Mouse (Mus musculus) intestine, embryonic 15.5 days (tissue): ENCODE measurements around the gene Vps8. TPM values are rescaled to one million over a fixed set of nuclear protein-coding genes. Genes with fewer than 3 reads are reported as not detected.

ENCODE experiments used
- ATAC-seq: fragments of 200-750 bp; cut with Nextera tagmentation; 2 replicates; pipeline ENCODE4 v1.8.0; 2017; ENCODE audit warnings: moderate TSS enrichment, moderate library complexity
- H3K27ac ChIP-seq: fragments of 300-500 bp; sonication (generic); 2 replicates; pipeline ENCODE4 v1.5.1; 2015; ENCODE audit warnings: mild to moderate bottlenecking, inconsistent platforms
- H3K27me3 ChIP-seq: fragments of 300-500 bp; sonication (generic); replicated peaks from 2 replicates; pipeline ENCODE4 v1.6.1; 2015; ENCODE audit warnings: inconsistent platforms
- H3K36me3 ChIP-seq: fragments of 300-500 bp; sonication (generic); 2 replicates; pipeline ENCODE4 v1.6.1; 2015; ENCODE audit warnings: inconsistent platforms
- H3K4me1 ChIP-seq: fragments of 300-500 bp; sonication (generic); replicated peaks from 2 replicates; pipeline ENCODE4 v1.6.1; 2015; ENCODE audit warnings: inconsistent platforms
- H3K4me2 ChIP-seq: fragments of 300-500 bp; sonication (generic); replicated peaks from 2 replicates; pipeline ENCODE4 v1.6.1; 2015; ENCODE audit warnings: mild to moderate bottlenecking, inconsistent platforms
- H3K4me3 ChIP-seq: fragments of 300-500 bp; sonication (generic); replicated peaks from 2 replicates; pipeline ENCODE4 v1.5.1; 2015; ENCODE audit warnings: inconsistent platforms
- H3K9ac ChIP-seq: fragments of 300-500 bp; sonication (generic); 2 replicates; pipeline ENCODE4 v1.6.1; 2015; ENCODE audit warnings: inconsistent platforms
- H3K9me3 ChIP-seq: fragments of 300-500 bp; sonication (generic); 2 replicates; pipeline ENCODE4 v1.6.1; 2016; ENCODE audit warnings: inconsistent platforms
- WGBS: fragments of 180-500 bp; shearing (Covaris S2); methylation state at CpG from one replicate; pipeline ENCODE4 v1.1.7; 2015; 5-methylcytosine and 5-hydroxymethylcytosine counted together
- polyA plus RNA-seq: library from polyadenylated mRNA; unstranded; fragments of >200 nt; fragmentation: Nextera tagmentation; extraction: Ambion mirVana; gene quantifications from 2 replicates; pipeline ENCODE4 v1.2.1, GENCODE M21; 2015

The Vps8 gene
- polyA plus RNA-seq, 1 experiment from 2014 or later = 13.9 TPM

DNA sequence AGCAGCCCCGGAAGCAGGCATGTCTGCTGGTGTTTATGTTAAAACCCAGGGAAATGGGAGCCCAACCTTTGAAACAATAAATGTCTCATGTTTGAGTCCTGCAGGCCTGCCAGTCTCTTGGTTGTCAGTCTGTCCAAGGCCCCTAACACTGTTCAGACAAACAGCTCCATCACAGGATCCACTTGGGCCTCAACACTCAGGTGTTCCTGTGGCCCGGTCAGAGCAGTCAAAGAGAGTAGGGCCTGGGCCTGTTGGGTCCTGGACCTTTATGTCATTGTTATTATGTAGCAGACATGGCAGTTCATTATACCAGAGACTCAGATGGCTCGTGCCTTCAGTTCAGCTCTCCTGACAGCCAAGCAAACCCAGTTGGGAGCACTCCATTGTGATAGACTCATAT, 221.7 kb downstream of the Vps8 start:
- peak overlapping the region; percentile 90 for H3K27ac ChIP-seq
- no peak overlapping the region for H3K4me3 ChIP-seq
- H3K27me3 ChIP-seq = no peaks in the 10 kb centered on the region
- 0 out of 2 replicates have a peak, but pooled peaks cover 4% of the 10 kb centered on the region for H3K36me3 ChIP-seq
- no peaks in the 10 kb centered on the region for H3K9me3 ChIP-seq
- 41% methylated on average over 3 of the region's 3 CpGs for WGBS
- no peak; the same call in 1 of the 2 replicates for ATAC-seq
- H3K9ac ChIP-seq = no peak overlapping the region
- peak overlapping the region; percentile 53 for H3K4me2 ChIP-seq
- H3K4me1 ChIP-seq = peaks cover 27% of the 10 kb centered on the region

DNA sequence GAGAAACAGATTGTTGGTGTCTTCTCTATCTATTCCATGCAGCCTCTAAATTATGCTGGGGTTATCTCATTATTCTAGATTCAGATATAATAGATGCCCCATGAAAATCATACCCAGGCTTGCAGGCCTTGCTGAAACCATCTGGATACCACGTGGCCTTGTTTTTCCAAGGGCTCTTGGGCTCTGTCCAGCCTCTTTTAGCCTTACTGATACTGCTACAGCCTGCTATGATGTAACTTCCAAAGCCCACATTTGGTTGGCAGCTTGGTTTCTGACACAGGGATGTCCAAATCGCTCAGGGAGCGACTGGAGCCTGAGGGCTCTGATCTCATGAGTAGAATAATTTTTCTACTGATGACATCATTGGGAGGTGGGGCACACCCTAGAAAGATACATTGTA, 223.0 kb downstream of the Vps8 start:
- Histone ChIP-seq H3K36me3 (0 out of 2 replicates have a peak, but pooled peaks cover 4% of the 10 kb centered on the region), H3K27me3 (no peaks in the 10 kb centered on the region), H3K4me2 (no peak overlapping the region), H3K4me1 (peaks cover 27% of the 10 kb centered on the region), H3K27ac (no peak overlapping the region), H3K4me3 (no peak overlapping the region), H3K9ac (no peak overlapping the region), H3K9me3 (no peaks in the 10 kb centered on the region)
- WGBS = 85% methylated on average over 3 of the region's 3 CpGs
- no peak for ATAC-seq

DNA sequence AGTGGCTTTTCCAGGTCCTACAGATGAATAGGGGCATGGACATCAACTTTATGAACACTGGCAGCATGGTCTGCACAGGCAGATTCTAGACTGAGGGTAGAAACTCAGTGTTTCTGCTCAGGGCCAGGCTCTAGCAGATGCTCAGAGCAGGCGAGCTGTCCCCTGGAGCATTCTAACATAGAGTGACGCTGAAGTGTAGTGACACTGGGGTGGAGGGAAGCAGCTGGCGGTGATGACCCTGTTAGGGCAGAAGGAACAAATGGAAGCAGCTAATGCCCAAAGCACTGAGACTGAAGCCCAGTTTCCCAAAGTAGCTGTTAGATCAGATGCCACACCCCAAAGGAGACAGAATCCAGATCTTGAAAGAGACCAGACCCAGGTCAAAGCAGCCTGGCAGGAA, 223.6 kb downstream of the Vps8 start:
- Histone ChIP-seq H3K27ac (no peak overlapping the region), H3K4me1 (peaks cover 26% of the 10 kb centered on the region), H3K4me3 (no peak overlapping the region), H3K9me3 (no peaks in the 10 kb centered on the region), H3K36me3 (0 out of 2 replicates have a peak, but pooled peaks cover under 1% of the 10 kb centered on the region), H3K4me2 (no peak overlapping the region), H3K9ac (no peak overlapping the region), H3K27me3 (no peaks in the 10 kb centered on the region)
- WGBS = 79% methylated on average over 3 of the region's 3 CpGs
- no peak for ATAC-seq

DNA sequence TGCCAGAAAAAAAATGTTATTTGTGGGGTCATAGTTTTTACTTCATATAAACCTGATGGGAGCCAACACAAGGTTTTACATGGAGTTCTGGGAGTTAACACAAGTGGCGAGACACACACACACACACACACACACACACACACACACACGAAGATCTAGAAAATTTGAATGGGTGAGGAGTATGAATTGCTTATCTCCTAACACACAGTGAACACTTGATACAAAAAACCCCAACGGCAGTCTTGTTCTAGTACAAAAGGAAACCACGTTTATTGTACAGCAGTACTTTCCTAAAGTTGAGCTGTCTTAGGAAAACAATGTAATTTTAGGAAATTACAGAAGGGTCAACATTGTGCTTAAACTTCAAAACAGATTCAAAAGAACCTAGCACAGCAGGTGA, 225.9 kb downstream of the Vps8 start:
- peaks cover 14% of the 10 kb centered on the region for H3K4me1 ChIP-seq
- H3K27me3 ChIP-seq = no peaks in the 10 kb centered on the region
- no peaks in the 10 kb centered on the region for H3K9me3 ChIP-seq
- H3K9ac ChIP-seq = no peak overlapping the region
- no peak overlapping the region for H3K4me2 ChIP-seq
- ATAC-seq = no peak
- H3K4me3 ChIP-seq = no peak overlapping the region
- H3K36me3 ChIP-seq = no peaks in the 10 kb centered on the region
- 88% methylated on average over 4 of the region's 4 CpGs for WGBS
- no peak overlapping the region for H3K27ac ChIP-seq

DNA sequence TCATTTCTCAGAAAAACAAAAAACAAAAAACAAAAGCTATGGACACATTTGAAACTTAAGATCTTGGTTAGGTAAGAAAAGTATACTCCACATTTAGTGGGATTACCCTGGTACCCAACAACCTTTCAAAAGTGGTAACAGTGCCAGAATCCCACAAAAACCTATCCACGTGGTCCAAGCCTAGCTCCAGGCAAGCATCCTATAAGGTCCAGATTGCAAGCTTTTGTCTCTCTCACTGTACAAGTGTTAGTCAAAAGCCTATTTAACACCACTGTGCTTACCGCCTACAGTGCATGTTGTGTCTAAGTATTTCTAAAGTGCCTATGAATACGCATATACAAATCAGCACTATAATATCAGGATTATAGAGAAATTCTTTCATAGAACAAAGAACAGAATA, 227.4 kb downstream of the Vps8 start:
- 90% methylated on average over 3 of the region's 3 CpGs for WGBS
- no peak for ATAC-seq

DNA sequence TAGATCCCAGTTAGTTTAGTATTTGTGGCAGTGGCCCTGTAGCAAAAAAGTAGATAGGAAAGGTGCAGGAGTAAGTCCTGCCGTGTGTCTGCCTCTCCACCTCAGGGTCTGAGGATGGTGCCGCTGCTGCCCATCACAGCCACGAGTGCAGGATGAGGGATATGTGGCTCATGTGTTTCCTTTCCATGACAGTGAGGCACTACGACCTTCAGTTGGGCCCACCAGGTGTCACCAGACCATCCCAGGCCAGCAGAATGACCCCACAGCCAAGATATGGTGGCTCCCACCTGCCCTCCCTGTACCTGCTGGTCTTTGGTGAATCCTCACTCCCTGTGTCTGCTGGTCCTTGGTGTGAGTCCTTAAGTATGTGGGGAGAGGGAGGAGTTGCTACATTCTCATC, 228.2 kb downstream of the Vps8 start:
- H3K4me3 ChIP-seq = no peak overlapping the region
- no peaks in the 10 kb centered on the region for H3K36me3 ChIP-seq
- no peak overlapping the region for H3K4me2 ChIP-seq
- H3K9me3 ChIP-seq = no peaks in the 10 kb centered on the region
- H3K4me1 ChIP-seq = no peaks in the 10 kb centered on the region
- 82% methylated on average over 4 of the region's 4 CpGs for WGBS
- ATAC-seq = no peak
- no peak overlapping the region for H3K9ac ChIP-seq
- no peak overlapping the region for H3K27ac ChIP-seq
- H3K27me3 ChIP-seq = no peaks in the 10 kb centered on the region

More for the DNA sequence above, 227.4 kb downstream of the Vps8 start:
- H3K27ac ChIP-seq = no peak overlapping the region
- no peak overlapping the region for H3K4me3 ChIP-seq
- no peaks in the 10 kb centered on the region for H3K27me3 ChIP-seq
- no peak overlapping the region for H3K9ac ChIP-seq
- no peaks in the 10 kb centered on the region for H3K4me1 ChIP-seq
- H3K9me3 ChIP-seq = no peaks in the 10 kb centered on the region
- H3K4me2 ChIP-seq = no peak overlapping the region
- H3K36me3 ChIP-seq = no peaks in the 10 kb centered on the region

DNA sequence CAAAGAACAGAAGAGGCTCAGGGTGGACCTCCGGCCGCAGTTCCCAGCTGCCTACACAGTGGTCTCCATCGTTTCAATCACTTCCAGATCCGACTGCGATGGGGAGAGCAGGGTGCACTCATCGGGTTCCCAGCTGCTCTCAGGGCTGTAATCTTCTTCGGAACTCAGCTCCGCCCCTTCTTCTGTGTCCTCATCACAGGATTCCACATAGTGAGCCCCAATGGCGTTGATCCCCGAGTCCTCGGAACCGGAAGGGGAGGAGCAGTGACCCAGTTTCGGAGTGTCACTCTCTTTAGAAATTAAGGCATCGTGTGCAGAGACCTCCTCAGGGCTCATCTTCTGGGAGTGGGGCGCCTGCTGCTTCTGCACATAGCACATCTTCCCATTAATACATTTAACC, 230.2 kb downstream of the Vps8 start:
- no peak for ATAC-seq
- 80% methylated on average over 15 of the region's 15 CpGs for WGBS
- Histone ChIP-seq H3K27me3 (no peaks in the 10 kb centered on the region), H3K4me3 (no peak overlapping the region), H3K4me1 (no peaks in the 10 kb centered on the region), H3K36me3 (no peaks in the 10 kb centered on the region), H3K27ac (no peak overlapping the region), H3K9me3 (no peaks in the 10 kb centered on the region), H3K4me2 (no peak overlapping the region), H3K9ac (no peak overlapping the region)

DNA sequence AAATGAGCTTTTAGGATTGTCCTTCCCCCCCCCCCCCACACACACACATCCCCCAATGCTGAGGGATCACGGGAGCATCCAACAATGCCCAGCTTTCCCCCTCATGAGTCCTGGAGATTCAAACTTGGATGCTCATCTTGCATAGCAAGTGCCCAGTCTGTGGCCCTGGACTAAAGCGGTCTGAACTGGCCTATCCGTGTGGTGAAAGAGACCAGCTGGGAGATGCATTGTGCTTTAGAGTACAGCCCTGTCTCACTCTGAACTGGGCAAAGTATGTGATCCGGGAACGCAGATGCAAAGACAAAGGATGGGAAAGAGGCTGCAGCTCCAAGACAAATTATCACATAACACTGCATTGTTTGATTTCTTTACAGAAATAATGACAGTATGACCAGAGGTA, 231.5 kb downstream of the Vps8 start:
- no peak overlapping the region for H3K4me2 ChIP-seq
- H3K9me3 ChIP-seq = no peaks in the 10 kb centered on the region
- no peaks in the 10 kb centered on the region for H3K27me3 ChIP-seq
- H3K36me3 ChIP-seq = no peaks in the 10 kb centered on the region
- 82% methylated on average over 5 of the region's 5 CpGs for WGBS
- no peak overlapping the region for H3K27ac ChIP-seq
- H3K9ac ChIP-seq = no peak overlapping the region
- no peaks in the 10 kb centered on the region for H3K4me1 ChIP-seq
- no peak overlapping the region for H3K4me3 ChIP-seq
- ATAC-seq = no peak

DNA sequence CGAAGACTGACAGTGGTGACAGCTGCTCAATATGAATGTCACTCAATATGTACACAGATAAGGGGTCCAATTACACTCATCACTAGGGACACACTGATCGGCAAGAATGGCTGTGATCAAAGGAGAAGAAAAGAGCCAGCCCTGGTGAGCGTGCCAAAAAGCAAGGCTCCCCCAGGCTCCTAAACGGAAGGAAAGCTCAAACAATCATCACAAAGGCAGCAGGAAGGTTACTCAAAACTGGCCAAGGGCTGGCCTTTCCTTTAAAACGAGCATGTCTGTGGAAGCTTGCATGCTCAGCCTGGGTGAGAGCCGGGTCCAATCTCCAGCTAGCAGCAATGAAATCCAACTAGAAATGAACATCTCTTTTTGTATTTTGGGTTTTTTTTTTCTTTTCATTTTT, 232.4 kb downstream of the Vps8 start:
- ATAC-seq = no peak
- Histone ChIP-seq H3K4me3 (no peak overlapping the region), H3K27ac (no peak overlapping the region), H3K4me1 (no peaks in the 10 kb centered on the region), H3K9me3 (no peaks in the 10 kb centered on the region), H3K9ac (no peak overlapping the region), H3K4me2 (no peak overlapping the region), H3K27me3 (no peaks in the 10 kb centered on the region), H3K36me3 (no peaks in the 10 kb centered on the region)
- WGBS = 52% methylated on average over 6 of the region's 6 CpGs

DNA sequence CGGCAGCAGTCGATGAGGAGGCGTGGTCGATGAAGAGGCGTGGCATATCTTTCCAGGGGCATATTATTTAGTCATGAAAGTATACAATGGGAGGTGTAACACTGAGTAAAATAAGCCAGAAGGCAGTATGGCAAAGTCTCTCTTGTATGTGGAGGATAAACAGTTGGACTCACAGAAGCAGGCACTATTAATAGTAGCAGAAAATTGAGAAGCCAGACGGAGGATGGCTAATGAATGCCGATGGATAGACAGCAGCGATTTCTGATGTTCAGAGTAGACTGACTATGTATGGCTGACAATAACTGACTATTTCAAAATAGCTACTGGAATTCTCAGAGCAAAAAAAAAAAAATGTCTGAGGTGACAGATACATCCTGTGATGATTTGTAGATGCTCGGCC, 233.0 kb downstream of the Vps8 start:
- H3K27ac ChIP-seq = no peak overlapping the region
- H3K36me3 ChIP-seq = no peaks in the 10 kb centered on the region
- no peak overlapping the region for H3K4me3 ChIP-seq
- ATAC-seq = no peak
- H3K4me1 ChIP-seq = no peaks in the 10 kb centered on the region
- no peaks in the 10 kb centered on the region for H3K9me3 ChIP-seq
- 89% methylated on average over 9 of the region's 9 CpGs for WGBS
- H3K9ac ChIP-seq = no peak overlapping the region
- H3K27me3 ChIP-seq = no peaks in the 10 kb centered on the region
- H3K4me2 ChIP-seq = no peak overlapping the region

DNA sequence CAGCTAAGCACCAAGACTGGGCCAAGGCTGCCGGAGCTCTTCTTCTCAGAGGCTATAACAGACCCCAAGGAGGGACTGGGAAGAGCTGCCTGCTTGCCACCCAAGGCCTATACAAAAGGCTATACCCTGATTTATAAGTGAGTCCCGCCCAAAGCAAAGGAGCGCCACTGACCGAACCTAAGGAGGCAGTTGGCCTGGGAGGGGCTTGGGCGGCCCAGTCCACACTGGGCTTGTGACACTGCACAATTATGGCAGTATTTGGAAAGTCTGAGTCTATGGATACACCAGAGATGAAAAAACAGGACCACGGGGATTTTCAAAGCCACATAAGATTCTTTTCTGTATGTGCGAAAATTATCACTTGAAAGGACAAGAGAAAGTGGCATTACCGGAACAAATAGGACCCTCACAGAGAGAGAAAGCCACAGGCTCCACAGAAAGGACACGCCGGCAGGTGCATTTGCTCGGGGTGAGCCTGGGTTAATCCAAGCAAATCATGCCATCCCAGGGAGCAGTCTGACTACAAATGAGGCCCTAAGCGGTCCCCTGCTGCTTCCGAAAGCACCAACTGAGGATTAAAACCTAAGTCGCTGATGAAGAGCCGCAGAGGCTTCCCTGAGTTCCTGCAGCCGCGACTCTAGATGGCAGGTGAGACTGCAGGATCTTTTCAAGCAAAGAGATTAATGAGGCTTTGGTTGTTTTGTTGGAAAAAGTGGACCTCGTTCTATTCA, 241.9 kb downstream of the Vps8 start:
- Histone ChIP-seq H3K4me3 (no peak overlapping the region), H3K9ac (no peak overlapping the region), H3K27me3 (no peaks in the 10 kb centered on the region), H3K4me2 (no peak overlapping the region), H3K36me3 (no peaks in the 10 kb centered on the region), H3K9me3 (no peaks in the 10 kb centered on the region), H3K4me1 (no peaks in the 10 kb centered on the region), H3K27ac (no peak overlapping the region)
- 42% methylated on average over 18 of the region's 18 CpGs for WGBS
- no peak for ATAC-seq

DNA sequence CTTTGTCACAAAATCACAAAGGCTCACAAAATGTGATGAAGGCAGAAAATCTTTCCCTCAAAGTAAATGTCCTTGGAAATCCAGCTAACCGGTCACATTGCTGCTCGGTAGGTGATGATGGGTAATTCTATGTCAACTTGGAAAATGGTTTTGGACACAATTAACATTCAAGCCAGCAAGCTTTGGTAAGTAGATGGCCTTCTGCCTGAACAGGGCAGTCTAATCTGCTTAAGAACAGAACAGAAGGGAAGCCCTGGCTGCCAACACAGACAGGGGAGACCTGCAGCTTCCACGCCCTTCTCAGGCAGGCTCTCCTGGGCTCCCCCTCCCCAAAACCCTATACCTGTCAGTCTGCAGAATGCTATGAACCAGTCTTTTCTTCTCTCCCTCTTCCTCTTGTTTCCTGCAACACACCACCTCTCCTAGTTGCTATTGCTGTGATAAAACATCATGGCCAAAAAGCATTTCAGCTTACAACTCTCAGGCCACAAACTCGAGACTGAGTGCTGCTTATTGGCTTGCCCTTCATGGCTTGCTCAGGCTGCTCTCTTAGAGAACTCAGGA, 242.6 kb downstream of the Vps8 start:
- no peak overlapping the region for H3K27ac ChIP-seq
- no peaks in the 10 kb centered on the region for H3K9me3 ChIP-seq
- H3K4me1 ChIP-seq = no peaks in the 10 kb centered on the region
- H3K36me3 ChIP-seq = no peaks in the 10 kb centered on the region
- H3K4me2 ChIP-seq = no peak overlapping the region
- WGBS = 38% methylated on average over 4 of the region's 4 CpGs
- H3K27me3 ChIP-seq = no peaks in the 10 kb centered on the region
- ATAC-seq = no peak
- H3K4me3 ChIP-seq = no peak overlapping the region
- H3K9ac ChIP-seq = no peak overlapping the region

DNA sequence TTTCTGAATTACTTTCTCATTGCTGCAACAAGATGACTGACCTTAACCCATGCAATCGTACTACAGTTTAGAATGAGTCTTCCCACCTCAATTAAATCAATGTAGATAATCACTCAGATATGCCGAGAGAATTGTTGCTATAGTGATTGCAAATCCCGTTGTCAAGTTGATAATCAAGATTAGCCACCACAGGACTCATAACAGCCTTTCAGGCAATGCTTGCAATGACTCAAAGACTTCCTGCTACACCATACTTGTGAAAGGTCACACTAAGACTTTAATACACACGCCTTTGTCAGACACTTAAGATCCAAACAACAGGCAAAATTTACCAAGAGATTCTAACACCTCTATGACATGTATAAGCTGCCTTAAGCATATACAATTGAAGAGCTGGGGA, 249.0 kb downstream of the Vps8 start:
- Histone ChIP-seq H3K27ac (no peak overlapping the region), H3K4me3 (no peak overlapping the region), H3K9ac (no peak overlapping the region), H3K36me3 (no peaks in the 10 kb centered on the region), H3K4me2 (no peak overlapping the region), H3K4me1 (no peaks in the 10 kb centered on the region), H3K27me3 (no peaks in the 10 kb centered on the region), H3K9me3 (no peaks in the 10 kb centered on the region)
- ATAC-seq = no peak
- WGBS = 77% methylated on average over 4 of the region's 4 CpGs
